In the genomic region with DNA sequence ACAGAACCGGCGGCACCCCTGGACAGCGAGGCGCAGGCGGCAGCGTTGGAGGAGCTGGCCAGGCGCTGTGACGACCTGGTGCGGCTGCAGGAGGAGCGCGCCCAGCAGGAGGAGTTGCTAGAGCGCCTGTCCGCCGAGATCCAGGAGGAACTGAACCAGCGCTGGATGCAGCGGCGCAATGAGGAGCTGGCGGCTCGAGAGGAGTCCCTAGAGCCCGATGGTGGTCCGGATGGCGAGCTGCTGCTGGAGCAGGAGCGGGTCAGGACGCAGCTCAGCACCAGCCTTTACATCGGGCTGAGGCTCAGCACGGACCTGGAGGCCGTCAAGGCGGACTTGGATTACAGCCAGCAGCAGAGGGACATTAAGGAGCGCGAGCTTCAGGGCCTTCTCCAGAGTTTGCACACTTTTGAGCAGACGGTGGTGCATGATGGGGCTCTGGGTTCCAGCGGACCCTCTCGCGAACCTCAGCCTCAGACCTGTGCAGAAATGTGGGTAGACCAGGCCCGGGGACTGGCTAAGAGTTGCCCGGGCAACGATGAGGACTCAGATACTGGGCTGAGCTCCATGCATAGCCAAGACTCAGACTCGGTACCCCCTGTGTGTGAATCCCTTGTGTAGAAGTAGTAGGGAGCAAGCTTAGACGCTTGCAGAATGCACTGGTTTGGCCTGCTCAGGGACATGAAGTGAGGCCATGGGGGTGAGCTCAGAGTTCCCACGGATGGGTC, we compare ENCODE assay signal across 9 mouse cellular contexts. TPM values are rescaled to one million over a fixed set of nuclear protein-coding genes. Genes with fewer than 3 reads are reported as not detected.
A peak's percentile ranks its signal among the peaks of the same experiment; 100 is the strongest.
DNase-seq lines count a peak whose midpoint lies in the region; TF ChIP-seq lines count a peak whose summit lies in the region.
"Had no signal": no experiment of that assay in that cellular context is flagged by ENCODE, and none has a peak within 500 bp of the region (broad histone marks: within the 10 kb centered on the region; RNA-seq: fewer than 3 reads in every experiment).

No protein-coding gene starts in this region.

- H3K27ac ChIP-seq in ES-Bruce4 (ENCODE audit: insufficient read depth, low read length): no peak overlapping the region
- H3K27ac ChIP-seq in embryonic fibroblast, embryonic 13.5 days (ENCODE audit: insufficient read depth, low read length): no peak overlapping the region
- H3K27ac ChIP-seq in limb, embryonic 10.5 days: 0 out of 2 replicates have a peak overlapping the region, but pooled peaks have one; percentile 4
- H3K27ac ChIP-seq: liver, embryonic 14.5 days had no signal

- no peak for TF ChIP-seq POLR2A in ES-Bruce4 (IDR thresholded peaks at IDR 0.05; ENCODE audit: insufficient read depth, low read length)
- no peak for TF ChIP-seq POLR2A in embryonic fibroblast, embryonic 13.5 days (IDR thresholded peaks at IDR 0.05; ENCODE audit: low read depth, low read length)

- H3K9me3 ChIP-seq in ES-Bruce4 (replicated peaks; ENCODE audit: control insufficient read depth, insufficient read depth, low read length, poor library complexity, severe bottlenecking): no peaks in the 10 kb centered on the region
- H3K9me3 ChIP-seq in limb, embryonic 10.5 days (replicated peaks): no peaks in the 10 kb centered on the region

- DNase-seq in adrenal gland, postnatal 36 days: peak; percentile 65
- peak; percentile 10 for DNase-seq in heart, postnatal 25 days (ENCODE audit: low spot score)
- DNase-seq in limb, embryonic 10.5 days (ENCODE audit: low spot score): peak; percentile 62
- DNase-seq in mesoderm, embryonic 11.5 days (ENCODE audit: low read depth, low spot score): peak; percentile 40
- DNase-seq in testis, postnatal 14 days (ENCODE audit: low spot score): peak; percentile 28
- no peak for DNase-seq in left cerebral cortex, adult 8-10 months (ENCODE audit: low spot score in 2 of 2)

- peaks cover 3% of the 10 kb centered on the region; the same call in 1 of the 2 replicates for H3K27me3 ChIP-seq in ES-Bruce4 (ENCODE audit: control insufficient read depth, insufficient read depth, low read length, poor library complexity, severe bottlenecking)
- H3K27me3 ChIP-seq in limb, embryonic 10.5 days (ENCODE audit: low read depth, poor library complexity, severe bottlenecking): peaks cover 62% of the 10 kb centered on the region

- peak; percentile 30 for TF ChIP-seq CTCF in ES-Bruce4 (IDR thresholded peaks at IDR 0.05; ENCODE audit: low read depth, low read length)
- no peak for TF ChIP-seq CTCF in embryonic fibroblast, embryonic 13.5 days (IDR thresholded peaks at IDR 0.05; ENCODE audit: borderline replicate concordance, insufficient read depth, low read length)

- peak overlapping the region; percentile 47 for H3K9ac ChIP-seq in ES-Bruce4 (ENCODE audit: low read depth, poor library complexity, severe bottlenecking)
- H3K9ac ChIP-seq: liver, embryonic 14.5 days had no signal

- TF ChIP-seq EP300 in ES-Bruce4 (IDR thresholded peaks at IDR 0.05; ENCODE audit: insufficient read depth, low read depth, low read length): no peak

- no peaks in the 10 kb centered on the region for H3K36me3 ChIP-seq in ES-Bruce4 (ENCODE audit: control insufficient read depth, insufficient read depth, low read length, poor library complexity, severe bottlenecking)
- no peaks in the 10 kb centered on the region for H3K36me3 ChIP-seq in limb, embryonic 10.5 days

- H3K4me3 ChIP-seq in ES-Bruce4 (ENCODE audit: low read depth, low read length): peak overlapping the region; percentile 69
- peak overlapping the region; percentile 18; the same call in 1 of the 2 replicates for H3K4me3 ChIP-seq in embryonic fibroblast, embryonic 13.5 days (ENCODE audit: insufficient read depth, low read length)
- H3K4me3 ChIP-seq in limb, embryonic 10.5 days: peak overlapping the region; percentile 54

- WGBS in limb, embryonic 10.5 days: 4% methylated on average over 40 of the region's 40 CpGs

- intact Hi-C loops in heart, postnatal 25 days (cut with DNase I): loop anchor here (5.0 kb wide), 2 partner anchors 67 to 107 kb away; no protein-coding TSS in a partner anchor

- no peaks in the 10 kb centered on the region for H3K4me1 ChIP-seq in ES-Bruce4 (ENCODE audit: control insufficient read depth, insufficient read depth, low read length)
- H3K4me1 ChIP-seq in embryonic fibroblast, embryonic 13.5 days (ENCODE audit: control insufficient read depth, insufficient read depth, low read length): 0 out of 2 replicates have a peak, but pooled peaks cover 3% of the 10 kb centered on the region
- H3K4me1 ChIP-seq in limb, embryonic 10.5 days: peaks cover 40% of the 10 kb centered on the region

RNA-seq across cellular contexts. Expression of a gene that starts 1.5 kb away (rescaled TPM):
- 0.76 and 0.91 TPM in 2 replicates for polyA plus RNA-seq in ES-Bruce4 (2011; ENCODE audit: insufficient read depth, insufficient read length, low read depth, missing spikeins)
- 1 to 10 TPM; 3.4 to 8.0 TPM for total RNA-seq in adrenal gland, postnatal 36 days (2021)
- polyA plus RNA-seq in embryonic fibroblast, embryonic 13.5 days (2011; ENCODE audit: insufficient read length, low read depth, missing spikeins): 0.30 TPM in 1 of 2 replicates, not detected in the other
- 1 to 10 TPM; 1.8 to 2.0 TPM for total RNA-seq in heart, postnatal 25 days (2021)
- 1.3 and 1.6 TPM in 2 replicates for polyA plus RNA-seq in limb, embryonic 10.5 days (2016; fragmentation: Nextera tagmentation; extraction: Ambion mirVana)
- total RNA-seq in left cerebral cortex, adult 8-10 months (2022): under 1 TPM; 0.59 to 0.98 (median 0.78) TPM

Comparison
In these comparisons a context has a peak if more than half of its experiments do, and no peak if none do; other contexts are left out.
1. H3K4me3 ChIP-seq: peak in every context shown above with its lines; median percentile 69 in ES-Bruce4; 54 in limb, embryonic 10.5 days; 18 in embryonic fibroblast, embryonic 13.5 days.
2. DNase-seq: peak in adrenal gland, postnatal 36 days (2 of 2), heart, postnatal 25 days (single experiment), limb, embryonic 10.5 days (single experiment), mesoderm, embryonic 11.5 days (single experiment) and testis, postnatal 14 days (single experiment); none in left cerebral cortex, adult 8-10 months (0 of 2).